Mouse (Mus musculus): ENCODE data around the gene Vat1.
"Not testable (repeated sequence)": the region's sequence is repeated elsewhere in the genome, so short reads cannot be mapped to it uniquely, and the experiment has no call there.

The Vat1 gene

DNA sequence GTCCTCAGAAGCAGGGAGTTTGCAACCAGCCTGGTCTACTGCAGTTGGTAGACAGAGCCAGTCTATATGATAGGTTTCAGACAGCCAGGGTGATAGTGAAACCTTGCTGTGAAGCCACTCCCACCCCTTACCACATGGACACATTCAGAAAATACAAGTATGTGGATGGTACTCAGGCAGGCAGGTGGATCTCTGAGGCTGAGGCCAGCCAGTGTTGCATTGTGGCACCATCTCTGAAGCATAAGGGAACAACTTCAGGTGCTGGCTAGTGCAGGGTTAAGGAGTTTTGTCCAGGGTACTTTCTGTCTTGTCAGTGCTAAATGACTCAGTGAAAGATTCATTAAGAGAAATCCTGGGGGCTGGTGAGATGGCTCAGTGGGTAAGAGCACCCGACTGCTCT is 19.7 kb downstream of the Vat1 start:
- no peak for DNase-seq (ENCODE audit: low read depth in 2 of 2, low spot score in 2 of 2)

DNA sequence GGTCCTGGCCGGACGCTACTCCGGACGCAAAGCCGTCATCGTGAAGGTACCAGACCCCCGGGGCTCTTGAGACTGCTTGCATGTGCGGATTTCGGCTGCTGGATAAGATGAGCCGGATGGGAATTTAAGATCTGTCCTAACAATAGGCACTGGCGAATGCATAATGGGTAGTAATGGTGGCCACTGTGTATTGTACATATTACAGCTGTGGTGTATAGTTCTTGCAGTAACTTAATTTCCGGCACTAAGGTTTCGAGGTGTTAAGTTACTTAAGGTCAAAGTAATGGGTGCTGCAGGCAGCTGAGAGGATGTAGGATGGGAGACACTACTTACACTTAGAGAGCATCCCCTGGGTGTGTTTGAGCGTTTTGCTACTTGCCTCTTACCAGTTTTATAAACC is 23.3 kb downstream of the Vat1 start:
- DNase-seq (ENCODE audit: low read depth in 2 of 2, low spot score in 2 of 2): no peak

DNA sequence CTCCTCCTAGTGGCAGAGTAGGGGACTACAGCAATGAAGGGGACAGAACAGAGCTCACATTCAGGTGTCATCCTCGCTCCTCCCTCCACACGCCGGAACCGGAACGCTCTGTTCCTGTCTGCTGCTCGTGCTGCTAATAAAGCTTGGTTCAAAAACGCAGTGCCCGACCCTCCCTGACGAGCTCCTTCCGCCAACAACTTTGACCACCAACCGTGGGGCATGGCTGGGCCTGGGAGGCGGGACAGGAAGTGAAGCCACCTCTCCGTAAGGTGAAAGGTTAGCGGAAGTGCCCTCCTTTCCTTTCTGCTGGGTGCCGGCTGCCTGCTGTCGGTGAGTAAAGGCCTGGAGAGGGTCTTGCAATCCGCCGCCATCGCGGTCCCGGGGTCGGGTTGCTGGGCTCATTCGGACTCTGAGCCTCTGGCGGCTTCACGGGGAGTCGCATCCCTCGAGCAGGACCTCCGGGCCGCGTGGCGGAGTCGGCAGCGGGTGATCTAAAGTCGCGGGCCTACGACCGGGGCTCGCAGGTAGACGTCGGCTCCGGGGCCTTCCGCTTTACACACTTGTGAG is 23.8 kb downstream of the Vat1 start, which contains the start of gene Rpl27:
Gene Rpl27, plus strand, starts transcription at position 172 of the 567 bp plus-strand sequence.
- peak; percentile 96 to 98 for DNase-seq (ENCODE audit: low read depth in 2 of 2, low spot score in 2 of 2)

DNA sequence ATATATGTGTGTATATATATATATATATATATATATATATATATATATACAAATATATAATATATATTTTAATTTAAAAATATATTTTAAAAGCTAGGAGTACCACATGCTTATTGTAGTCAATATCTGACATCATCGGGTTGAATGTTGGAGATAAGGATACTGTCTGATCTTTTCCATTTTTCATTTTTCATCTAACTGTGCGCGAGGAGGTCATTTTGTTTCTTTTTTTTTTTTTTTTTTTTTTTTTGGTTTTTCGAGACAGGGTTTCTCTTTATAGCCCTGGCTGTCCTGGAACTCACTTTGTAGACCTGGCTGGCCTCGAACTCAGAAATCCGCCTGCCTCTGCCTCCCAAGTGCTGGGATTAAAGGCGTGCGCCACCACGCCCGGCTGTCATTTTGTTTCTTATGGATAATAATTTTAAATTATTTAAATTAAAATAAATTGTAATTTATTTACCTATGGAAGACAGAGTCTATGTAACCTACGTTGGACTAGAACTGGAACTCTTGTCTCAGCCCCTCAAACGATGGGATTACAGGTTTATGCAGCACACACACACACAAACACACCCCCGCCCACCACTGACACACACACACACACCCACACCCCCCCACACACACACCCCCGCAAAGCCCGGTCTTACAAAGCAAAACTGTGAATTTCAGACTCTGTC is 24.4 kb downstream of the Vat1 start:
- DNase-seq (ENCODE audit: low read depth in 2 of 2, low spot score in 2 of 2): not testable (repeated sequence)

DNA sequence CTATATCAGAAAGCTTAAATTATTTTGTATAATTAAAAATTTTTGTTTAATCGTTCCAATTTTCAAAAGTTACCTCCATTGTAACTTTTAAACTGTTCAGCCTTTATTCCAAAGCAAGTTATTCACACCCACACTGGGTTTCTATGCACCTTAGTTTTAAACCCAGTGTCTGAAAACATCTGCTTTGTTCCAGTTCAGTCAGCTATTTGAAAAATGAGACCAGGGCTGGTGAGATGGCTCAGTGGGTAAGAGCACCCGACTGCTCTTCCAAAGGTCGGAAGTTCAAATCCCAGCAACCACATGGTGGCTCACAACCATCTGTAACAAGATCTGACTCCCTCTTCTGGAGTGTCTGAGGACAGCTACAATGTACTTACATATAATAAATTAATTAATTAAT is 28.0 kb downstream of the Vat1 start:
- not testable (repeated sequence) for DNase-seq (ENCODE audit: low read depth in 2 of 2, low spot score in 2 of 2)

DNA sequence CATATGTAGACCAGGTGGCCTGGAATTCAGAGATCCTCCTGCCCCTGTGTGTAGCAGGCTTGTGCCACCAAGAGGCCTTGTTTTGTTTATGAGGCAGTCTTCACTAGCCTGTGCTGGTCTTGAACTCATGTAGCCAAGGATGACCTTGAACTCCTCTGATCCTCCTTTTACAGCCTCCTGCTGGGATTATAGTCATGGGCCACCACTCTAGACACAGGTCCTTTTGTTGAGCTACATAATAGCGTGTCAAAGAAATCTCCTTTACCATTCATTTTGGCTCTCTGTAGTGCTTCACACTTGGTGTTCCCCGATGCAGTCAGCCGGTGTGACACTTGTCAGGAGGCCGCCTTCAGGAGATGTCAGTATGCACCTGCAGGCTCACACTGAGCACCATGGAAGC is 29.1 kb downstream of the Vat1 start:
- DNase-seq (ENCODE audit: low read depth in 2 of 2, low spot score in 2 of 2): no peak

DNA sequence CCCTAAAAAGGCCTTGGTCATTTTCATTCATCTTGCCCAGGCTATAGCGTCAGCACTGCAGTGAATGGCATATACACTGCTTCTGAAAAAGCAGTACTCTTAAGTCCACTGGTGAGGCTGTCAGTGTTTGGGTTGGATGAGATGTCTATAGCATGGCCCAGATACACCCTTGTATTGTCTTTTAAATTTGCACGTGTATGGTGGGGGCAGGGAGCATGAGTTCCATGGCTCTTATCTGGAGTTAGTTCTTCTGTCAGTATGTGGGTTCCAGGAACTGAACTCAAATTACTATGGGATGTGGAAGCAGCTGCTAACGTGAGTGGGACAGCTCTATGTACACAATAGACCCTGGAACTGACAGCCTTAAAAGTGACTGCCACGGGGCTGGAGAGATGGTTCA is 30.2 kb downstream of the Vat1 start:
- no peak for DNase-seq (ENCODE audit: low read depth in 2 of 2, low spot score in 2 of 2)

DNA sequence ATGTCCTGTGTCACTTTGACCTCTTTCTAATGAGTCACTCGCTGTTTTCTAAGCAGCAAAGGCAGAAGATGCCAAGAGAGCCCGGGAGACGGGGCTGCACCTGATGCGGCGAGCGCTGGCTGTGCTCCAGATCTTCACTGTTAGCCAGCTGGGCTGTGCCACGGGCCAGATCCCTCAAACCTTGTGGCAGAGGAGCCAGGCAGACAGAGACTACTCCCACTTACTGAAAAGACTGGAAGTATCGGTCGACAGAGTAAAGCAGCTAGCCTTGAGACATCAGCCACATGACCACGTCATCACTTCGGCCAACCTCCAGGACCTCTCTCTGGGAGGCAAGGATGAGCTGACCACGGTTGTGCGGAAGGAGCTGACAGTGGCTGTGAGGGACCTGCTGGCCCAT is 32.6 kb downstream of the Vat1 start:
- no peak for DNase-seq (ENCODE audit: low read depth in 2 of 2, low spot score in 2 of 2)

DNA sequence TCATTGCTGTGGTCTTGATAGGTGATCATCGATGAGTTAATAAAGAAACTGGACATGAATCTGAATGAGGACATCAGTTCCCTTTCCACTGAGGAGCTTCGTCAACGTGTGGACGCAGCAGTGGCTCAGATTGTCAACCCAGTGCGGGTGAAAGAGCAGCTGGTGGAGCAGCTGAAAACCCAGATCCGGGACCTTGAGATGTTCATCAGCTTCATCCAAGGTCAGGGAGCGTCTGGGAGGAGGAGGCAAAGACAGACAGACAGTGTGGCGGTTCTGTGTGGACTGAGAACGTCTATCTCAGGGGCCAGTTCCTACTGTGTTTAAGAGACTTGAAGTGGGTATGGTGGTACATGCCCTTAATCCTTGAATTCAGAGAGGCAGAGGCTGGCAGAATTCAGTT is 34.7 kb downstream of the Vat1 start:
- DNase-seq (ENCODE audit: low read depth in 2 of 2, low spot score in 2 of 2): no peak

DNA sequence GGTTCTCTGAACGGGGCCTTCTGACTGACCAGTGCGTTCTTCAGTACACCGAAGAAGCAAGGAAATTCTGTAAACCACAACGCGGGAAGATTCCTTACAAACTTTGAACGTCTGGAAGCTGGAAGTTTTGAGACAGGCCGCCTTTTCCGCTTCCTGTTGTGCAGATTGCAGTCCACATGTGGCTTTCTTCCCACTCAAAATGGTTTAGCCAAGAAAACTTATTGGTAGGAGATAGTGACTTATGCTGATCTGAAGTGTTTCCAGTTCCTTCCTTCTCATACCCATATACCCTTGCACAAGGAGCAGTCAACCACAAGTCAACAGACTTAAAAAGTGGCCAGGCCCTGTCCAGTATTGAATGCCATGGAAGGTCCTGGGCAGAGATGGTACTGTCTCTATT is 39.9 kb downstream of the Vat1 start:
- DNase-seq (ENCODE audit: low read depth in 2 of 2, low spot score in 2 of 2): no peak

DNA sequence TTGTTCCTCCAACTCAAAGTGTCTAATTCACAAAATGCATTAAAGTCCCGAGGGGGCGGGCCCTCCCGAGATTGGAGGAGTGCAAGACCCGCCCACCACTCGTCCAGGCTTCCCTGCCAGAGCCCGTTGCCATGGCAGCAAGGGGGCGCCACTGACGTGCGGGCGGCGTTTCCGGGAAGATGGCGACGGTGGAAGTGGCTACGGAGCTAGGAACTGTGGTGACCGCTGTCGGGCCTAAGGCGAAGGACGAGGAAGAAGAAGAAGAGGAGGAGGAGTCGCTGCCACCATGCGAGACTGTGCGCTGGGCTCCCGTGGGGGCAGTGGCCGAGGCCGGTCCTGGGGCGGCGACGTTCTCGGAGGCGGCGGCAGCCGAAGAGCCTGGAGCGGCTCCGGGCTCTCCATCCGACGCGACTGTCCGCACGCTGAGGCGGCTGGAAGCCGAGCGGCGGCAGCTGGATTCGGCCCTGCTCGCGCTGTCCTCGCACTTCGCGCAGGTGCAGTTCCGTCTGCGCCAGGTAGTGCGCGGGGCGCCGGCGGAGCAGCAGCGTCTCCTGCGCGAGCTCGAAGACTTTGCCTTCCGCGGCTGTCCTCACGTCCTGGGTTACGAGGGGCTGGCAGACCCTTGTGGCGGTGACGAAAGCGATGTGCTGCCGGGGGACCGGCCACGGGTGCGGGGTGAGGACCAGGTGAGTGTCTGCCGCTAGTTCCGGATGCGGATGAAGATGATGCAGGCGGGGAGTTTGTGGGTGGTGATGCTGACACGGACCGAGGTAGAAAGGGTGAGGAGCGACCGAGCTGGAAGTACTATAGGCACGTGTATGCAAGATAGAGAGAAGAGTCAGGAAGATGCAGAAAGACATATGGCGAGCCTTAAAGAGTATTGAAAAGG is 40.9 kb downstream of the Vat1 start, which contains the start of the genes Rundc1 and Ptges3l:
Gene Rundc1, plus strand, starts transcription at position 161 of the 889 bp plus-strand sequence.
Gene Ptges3l, minus strand, starts transcription at position 409 of the 889 bp plus-strand sequence.
- DNase-seq (ENCODE audit: low read depth in 2 of 2, low spot score in 2 of 2): peak; percentile 96 to 99

DNA sequence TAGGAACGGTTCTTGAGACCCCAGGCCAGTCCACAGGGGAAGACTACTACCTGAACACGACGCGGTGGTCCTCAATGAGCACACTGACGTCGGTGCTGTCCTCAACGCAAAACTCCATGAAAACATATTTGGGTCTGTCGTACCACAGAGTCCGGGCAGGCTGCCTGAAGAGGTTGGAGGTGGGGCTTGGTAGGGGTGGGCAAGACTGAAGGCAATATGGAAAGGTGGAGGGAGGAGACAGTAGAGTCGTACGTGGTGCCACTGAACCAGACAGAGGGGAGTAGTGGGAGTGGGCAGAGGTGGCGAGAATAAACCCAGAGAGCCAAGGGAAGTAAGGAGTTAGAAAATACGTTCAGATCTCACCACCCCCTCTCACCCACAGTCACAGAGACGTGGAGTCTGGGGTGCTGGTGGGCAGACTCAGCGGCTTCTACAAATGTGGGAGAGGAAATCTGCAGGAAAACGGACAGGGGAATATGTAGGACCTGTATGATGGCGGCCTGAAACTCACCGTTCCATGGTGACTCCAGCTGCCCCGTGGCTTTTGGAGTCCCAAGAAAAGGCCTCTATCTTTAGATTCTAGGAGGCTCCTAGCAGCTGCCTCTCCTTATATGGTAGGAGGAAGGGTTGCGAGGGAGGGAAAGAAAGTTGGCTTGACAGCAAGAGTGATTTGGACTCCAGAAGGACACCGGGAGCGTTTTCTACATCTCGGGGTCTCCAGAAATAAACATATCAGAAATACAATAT is 41.8 kb downstream of the Vat1 start, which contains the start of gene Gm27029:
Gene Gm27029, minus strand, starts transcription at position 692 of the 747 bp plus-strand sequence.
- peak in 1 of 2 experiments; percentile 16 for DNase-seq (ENCODE audit: low read depth in 2 of 2, low spot score in 2 of 2)

DNA sequence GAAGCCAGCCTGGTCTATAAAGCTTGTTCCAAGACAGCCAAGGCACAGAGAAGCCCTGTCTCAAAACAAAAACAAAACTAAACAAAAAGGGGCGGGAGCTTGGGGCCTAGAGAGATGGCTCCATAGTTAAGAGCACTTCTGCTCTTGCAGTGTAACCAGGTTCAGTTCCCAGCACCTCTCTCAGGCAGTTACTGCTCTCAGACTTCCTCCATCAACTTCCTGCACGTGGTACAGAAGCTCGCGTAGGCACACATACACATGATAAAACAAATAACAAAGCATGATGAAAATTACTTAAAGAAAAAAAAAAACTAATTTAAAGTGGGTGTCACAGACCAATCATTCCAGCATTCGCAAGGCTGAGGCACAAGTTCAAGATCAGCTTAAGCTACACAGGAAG is 45.9 kb downstream of the Vat1 start:
- no peak for DNase-seq (ENCODE audit: low read depth in 2 of 2, low spot score in 2 of 2)

DNA sequence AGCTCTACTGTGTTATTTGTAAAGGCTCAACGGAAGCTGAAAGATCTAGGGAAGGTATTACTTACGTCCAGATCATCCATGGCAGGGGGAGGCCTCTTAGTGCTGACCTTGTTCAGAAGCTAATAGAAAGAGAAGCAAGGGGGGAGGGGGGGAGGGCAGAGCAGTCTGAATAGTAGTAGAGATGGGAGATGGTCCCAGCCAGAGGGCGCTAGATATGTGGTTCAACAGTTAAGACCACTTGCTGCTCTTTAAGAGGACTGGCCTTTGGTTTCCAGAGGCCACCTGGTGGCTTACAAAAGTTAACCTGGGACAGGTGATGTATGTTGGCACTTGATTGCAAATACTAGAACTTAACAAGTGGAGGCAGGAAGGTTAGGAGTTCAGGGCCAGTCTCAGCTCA is 46.4 kb downstream of the Vat1 start:
- DNase-seq (ENCODE audit: low read depth in 2 of 2, low spot score in 2 of 2): no peak

DNA sequence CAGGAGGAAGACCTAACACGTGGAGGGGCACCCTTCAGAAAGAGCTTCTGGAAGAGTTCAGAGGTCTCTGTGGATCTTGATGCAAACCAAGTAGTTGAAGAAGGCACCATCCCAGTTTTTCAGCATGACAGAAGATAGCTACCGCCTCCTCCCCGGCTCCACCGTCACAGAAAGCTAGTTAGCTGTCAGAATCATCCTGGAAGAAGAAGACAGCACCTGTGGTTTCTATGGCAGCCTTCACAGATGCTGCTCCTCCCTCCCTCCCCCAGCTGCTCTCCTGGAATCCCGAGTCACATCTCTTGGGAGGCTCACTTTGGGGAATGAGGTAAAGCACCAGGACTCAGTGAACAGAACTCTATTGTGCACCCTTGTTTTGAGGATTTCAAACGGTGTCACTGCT is 47.0 kb downstream of the Vat1 start:
- DNase-seq (ENCODE audit: low read depth in 2 of 2, low spot score in 2 of 2): no peak

DNA sequence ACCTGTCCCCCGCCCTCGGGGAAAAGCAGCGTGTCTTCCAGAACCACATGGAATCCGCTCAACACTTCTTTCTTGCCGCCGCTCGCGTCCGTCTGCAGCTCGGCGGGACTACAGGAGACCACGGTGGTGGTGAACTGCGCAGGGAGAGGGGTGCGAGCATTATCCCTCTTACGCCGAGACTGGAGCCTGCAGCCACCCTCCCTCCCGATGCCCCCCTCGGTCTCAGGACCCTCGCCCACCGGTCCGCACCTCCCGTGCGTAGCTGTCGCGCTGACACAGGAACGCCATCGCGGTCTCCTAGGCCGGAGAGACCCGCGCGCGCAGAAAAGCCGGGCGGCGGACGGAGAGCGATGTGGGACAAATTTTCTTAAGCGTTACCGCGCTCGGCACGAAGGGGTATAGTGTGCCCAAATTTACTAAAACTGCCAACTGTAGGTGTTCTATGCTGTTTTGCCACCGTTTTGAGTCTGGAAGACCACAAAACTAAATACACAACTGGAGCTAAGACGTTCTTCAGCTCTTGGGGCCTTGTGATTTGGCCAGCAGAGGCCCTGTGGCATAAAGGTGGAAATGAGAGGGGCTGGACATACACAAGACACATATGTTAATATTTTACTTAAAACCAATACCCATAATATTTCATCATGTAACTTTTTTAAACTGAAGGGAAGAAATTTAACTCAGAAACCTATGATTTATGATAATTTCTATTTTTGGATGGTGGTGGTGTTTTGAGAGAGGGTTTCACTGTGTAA is 48.8 kb downstream of the Vat1 start, which contains the start of gene Aarsd1:
Gene Aarsd1, minus strand, starts transcription at position 515 of the 755 bp plus-strand sequence.
- DNase-seq (ENCODE audit: low read depth in 2 of 2, low spot score in 2 of 2): peak; percentile 73 to 86

DNA sequence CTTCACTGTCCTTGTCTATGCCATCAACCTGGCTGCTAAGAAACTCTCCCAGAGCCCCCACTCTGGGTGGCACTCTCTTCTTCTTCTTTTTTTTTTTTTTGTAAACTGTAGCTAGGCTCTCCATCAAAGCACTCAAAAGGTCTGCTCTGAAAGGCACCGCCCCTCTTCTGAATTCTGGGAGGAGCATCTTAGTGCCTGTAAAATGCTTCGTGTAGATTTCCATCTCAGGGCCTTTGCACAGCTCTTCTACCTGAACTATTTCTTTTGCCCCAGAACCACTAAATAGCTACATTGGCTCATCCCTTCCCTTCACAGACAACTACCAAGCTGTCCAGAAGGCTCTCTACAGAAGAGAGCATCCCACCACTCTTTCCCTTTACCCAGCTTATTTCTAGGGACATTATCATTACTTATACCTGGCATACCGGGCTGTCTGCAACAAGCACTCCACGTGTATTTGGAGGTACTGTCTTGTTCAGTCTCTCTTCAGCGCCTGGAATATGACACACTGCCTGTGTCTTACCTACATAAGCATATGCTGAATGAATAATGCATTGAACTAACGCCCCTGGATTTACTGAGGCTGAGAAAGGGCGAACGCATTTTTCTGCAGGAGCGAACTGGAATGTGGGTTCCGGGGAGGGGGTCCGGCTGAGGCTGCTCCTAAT is 49.5 kb downstream of the Vat1 start:
- DNase-seq (ENCODE audit: low read depth in 2 of 2, low spot score in 2 of 2): no peak

DNA sequence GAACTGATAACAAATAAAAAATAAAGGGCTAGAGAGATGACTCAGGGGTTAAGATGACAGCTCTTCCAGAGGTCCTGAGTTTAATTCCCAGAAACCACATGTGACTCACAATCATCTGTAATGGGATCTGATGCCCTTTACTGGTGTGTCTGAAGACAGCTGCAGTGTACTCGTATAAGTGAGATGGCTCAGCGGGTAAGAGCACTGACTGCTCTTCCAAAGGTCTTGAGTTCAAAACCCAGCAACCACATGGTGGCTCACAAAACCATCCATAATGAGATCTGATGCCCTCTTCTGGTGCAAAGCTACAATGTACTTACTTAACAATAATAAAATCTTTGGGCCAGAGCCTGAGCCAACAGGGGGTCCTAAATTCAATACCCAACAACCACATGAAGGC is 50.7 kb downstream of the Vat1 start:
- no peak for DNase-seq (ENCODE audit: low read depth in 2 of 2, low spot score in 2 of 2)

All from CD8-positive naive resting alpha-beta T cell, adult 2 months (primary cell).